Mouse (Mus musculus): ENCODE measurements at regions not wholly inside any gene's neighbourhood (a gene's known extent, or its start where the extent isn't known, plus 50 kb on each side); places are given as distances from the start of the nearest gene placed in this dataset.

DNA sequence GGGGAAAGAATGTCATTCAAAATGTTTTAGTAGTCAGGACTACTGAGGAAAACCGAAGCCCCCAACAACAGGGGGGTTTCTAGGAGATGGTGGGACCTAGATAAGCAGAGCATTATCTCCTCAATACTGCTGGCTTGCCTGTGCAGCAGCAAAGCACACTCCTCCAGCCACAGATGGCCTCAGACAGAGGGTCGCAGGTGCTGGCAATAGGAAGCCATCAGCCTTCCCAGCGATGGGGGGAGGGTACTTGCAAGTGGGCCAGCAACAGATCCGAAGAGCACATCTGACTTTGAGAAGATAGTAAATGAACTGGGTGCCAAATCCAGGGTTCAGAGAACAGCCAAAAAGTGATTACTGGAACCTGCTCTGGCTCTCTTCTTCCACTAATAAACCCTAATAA, 156.0 kb upstream of the Onecut1 start:
- Histone ChIP-seq H3K27ac (ENCODE audit: insufficient read depth, low read length) (no peak overlapping the region), H3K9me3 (replicated peaks; ENCODE audit: control insufficient read depth, insufficient read depth, low read length, poor library complexity, severe bottlenecking) (no peaks in the 10 kb centered on the region), H3K36me3 (ENCODE audit: control insufficient read depth, insufficient read depth, low read length, poor library complexity, severe bottlenecking) (no peaks in the 10 kb centered on the region), H3K9ac (ENCODE audit: low read depth, poor library complexity, severe bottlenecking) (no peak overlapping the region), H3K4me1 (ENCODE audit: control insufficient read depth, insufficient read depth, low read length) (no peaks in the 10 kb centered on the region), H3K4me3 (ENCODE audit: low read depth, low read length) (no peak overlapping the region), H3K27me3 (ENCODE audit: control insufficient read depth, insufficient read depth, low read length, poor library complexity, severe bottlenecking) (no peaks in the 10 kb centered on the region)
- no peak for TF ChIP-seq EP300 (IDR thresholded peaks at IDR 0.05; ENCODE audit: insufficient read depth, low read depth, low read length)
- no peak for TF ChIP-seq POLR2A (IDR thresholded peaks at IDR 0.05; ENCODE audit: insufficient read depth, low read length)
- TF ChIP-seq CTCF (IDR thresholded peaks at IDR 0.05; ENCODE audit: low read depth, low read length) = no peak

DNA sequence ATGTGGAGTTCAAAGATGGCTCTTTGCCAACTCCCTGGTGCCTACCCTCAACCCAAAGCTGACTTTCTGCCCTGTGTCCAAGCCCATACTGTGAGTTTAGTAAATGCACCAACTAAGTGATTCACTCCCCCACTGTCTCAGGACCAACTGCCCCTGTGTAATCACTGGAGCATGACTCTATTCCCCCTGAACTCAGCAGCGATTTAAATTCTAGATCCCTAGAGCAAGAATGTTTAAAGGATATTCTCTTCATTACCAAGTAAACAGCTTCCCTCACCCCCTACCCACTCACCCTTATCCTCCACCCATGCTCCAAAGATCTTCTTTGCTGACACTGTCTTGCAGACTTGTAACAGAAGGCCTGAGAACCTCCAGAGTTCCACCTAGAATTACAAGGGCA, 154.1 kb upstream of the Onecut1 start:
- H3K27ac ChIP-seq (ENCODE audit: insufficient read depth, low read length) = no peak overlapping the region
- no peaks in the 10 kb centered on the region for H3K4me1 ChIP-seq (ENCODE audit: control insufficient read depth, insufficient read depth, low read length)
- H3K4me3 ChIP-seq (ENCODE audit: low read depth, low read length) = no peak overlapping the region
- TF ChIP-seq CTCF (IDR thresholded peaks at IDR 0.05; ENCODE audit: low read depth, low read length) (no peak), POLR2A (IDR thresholded peaks at IDR 0.05; ENCODE audit: insufficient read depth, low read length) (no peak), EP300 (IDR thresholded peaks at IDR 0.05; ENCODE audit: insufficient read depth, low read depth, low read length) (no peak)
- H3K9me3 ChIP-seq (replicated peaks; ENCODE audit: control insufficient read depth, insufficient read depth, low read length, poor library complexity, severe bottlenecking) = no peaks in the 10 kb centered on the region
- no peak overlapping the region for H3K9ac ChIP-seq (ENCODE audit: low read depth, poor library complexity, severe bottlenecking)
- no peaks in the 10 kb centered on the region for H3K27me3 ChIP-seq (ENCODE audit: control insufficient read depth, insufficient read depth, low read length, poor library complexity, severe bottlenecking)
- no peaks in the 10 kb centered on the region for H3K36me3 ChIP-seq (ENCODE audit: control insufficient read depth, insufficient read depth, low read length, poor library complexity, severe bottlenecking)

DNA sequence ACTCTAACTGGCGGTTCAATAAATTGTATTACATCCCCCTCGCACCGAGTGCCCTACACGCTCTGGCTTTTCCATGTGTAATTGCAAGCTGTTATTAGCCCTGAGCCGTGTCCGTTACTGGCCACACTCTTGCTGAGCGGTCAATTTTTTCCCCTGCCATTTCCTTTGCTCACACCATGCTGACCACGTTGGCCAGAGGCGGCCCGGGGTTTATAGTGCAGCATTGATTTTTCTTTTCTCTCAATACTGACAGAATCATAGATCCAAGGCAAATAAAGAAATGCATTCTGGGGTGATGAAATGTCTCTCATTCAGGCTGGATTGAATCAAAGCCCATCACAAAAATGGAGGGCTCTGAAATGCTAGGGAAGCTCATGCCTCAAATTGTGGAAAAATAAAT, 150.0 kb upstream of the Onecut1 start:
- H3K4me1 ChIP-seq (ENCODE audit: control insufficient read depth, insufficient read depth, low read length) = no peaks in the 10 kb centered on the region
- H3K4me3 ChIP-seq (ENCODE audit: low read depth, low read length) = no peak overlapping the region
- no peak overlapping the region for H3K27ac ChIP-seq (ENCODE audit: insufficient read depth, low read length)
- H3K9ac ChIP-seq (ENCODE audit: low read depth, poor library complexity, severe bottlenecking) = no peak overlapping the region
- TF ChIP-seq POLR2A (IDR thresholded peaks at IDR 0.05; ENCODE audit: insufficient read depth, low read length) (no peak), CTCF (IDR thresholded peaks at IDR 0.05; ENCODE audit: low read depth, low read length) (no peak), EP300 (IDR thresholded peaks at IDR 0.05; ENCODE audit: insufficient read depth, low read depth, low read length) (no peak)
- no peaks in the 10 kb centered on the region for H3K27me3 ChIP-seq (ENCODE audit: control insufficient read depth, insufficient read depth, low read length, poor library complexity, severe bottlenecking)
- no peaks in the 10 kb centered on the region for H3K36me3 ChIP-seq (ENCODE audit: control insufficient read depth, insufficient read depth, low read length, poor library complexity, severe bottlenecking)
- no peaks in the 10 kb centered on the region for H3K9me3 ChIP-seq (replicated peaks; ENCODE audit: control insufficient read depth, insufficient read depth, low read length, poor library complexity, severe bottlenecking)

DNA sequence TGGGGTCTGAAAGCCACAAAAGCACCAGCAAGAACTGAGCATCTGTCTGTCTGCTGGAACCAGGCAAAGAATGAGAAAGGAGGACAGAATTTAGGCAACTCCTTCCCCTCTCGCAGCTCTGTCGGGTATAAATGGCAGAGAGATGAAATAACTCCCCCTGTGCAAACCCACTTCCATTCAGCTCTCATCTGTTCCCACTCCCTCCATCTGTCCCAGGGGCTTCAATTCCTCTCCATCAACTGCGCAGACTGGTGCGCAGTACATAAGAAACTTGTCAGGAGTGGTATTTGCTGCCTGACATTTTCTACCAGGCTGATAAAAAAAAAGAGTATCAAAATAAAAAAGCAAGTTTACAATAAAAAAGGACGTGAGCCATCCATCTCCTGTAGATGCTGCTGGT, 129.3 kb upstream of the Onecut1 start:
- H3K27me3 ChIP-seq (ENCODE audit: control insufficient read depth, insufficient read depth, low read length, poor library complexity, severe bottlenecking) = no peaks in the 10 kb centered on the region
- no peaks in the 10 kb centered on the region for H3K4me1 ChIP-seq (ENCODE audit: control insufficient read depth, insufficient read depth, low read length)
- 0 out of 2 replicates have a peak, but pooled peaks cover 3% of the 10 kb centered on the region for H3K9me3 ChIP-seq (replicated peaks; ENCODE audit: control insufficient read depth, insufficient read depth, low read length, poor library complexity, severe bottlenecking)
- H3K27ac ChIP-seq (ENCODE audit: insufficient read depth, low read length) = no peak overlapping the region
- no peak overlapping the region for H3K4me3 ChIP-seq (ENCODE audit: low read depth, low read length)
- no peak overlapping the region for H3K9ac ChIP-seq (ENCODE audit: low read depth, poor library complexity, severe bottlenecking)
- TF ChIP-seq POLR2A (IDR thresholded peaks at IDR 0.05; ENCODE audit: insufficient read depth, low read length) (no peak), CTCF (IDR thresholded peaks at IDR 0.05; ENCODE audit: low read depth, low read length) (no peak), EP300 (IDR thresholded peaks at IDR 0.05; ENCODE audit: insufficient read depth, low read depth, low read length) (no peak)
- H3K36me3 ChIP-seq (ENCODE audit: control insufficient read depth, insufficient read depth, low read length, poor library complexity, severe bottlenecking) = no peaks in the 10 kb centered on the region

DNA sequence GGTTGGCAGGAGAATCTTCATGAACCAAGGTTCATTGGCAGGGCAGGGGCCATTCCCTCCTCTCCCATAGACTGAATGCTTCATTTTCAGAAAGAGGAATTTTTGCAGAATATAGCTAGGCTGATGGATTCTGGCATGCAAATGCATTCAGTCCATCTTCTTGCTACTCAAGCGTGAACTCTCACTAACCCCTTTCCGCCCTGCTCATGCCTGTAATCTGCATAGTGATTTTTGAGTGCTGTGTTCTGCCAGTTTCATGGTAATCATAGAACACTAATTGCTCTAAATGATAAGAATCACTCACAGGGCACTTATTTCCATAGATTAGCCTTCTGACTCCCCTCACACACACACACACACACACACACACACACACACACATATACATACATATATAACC, 119.8 kb upstream of the Onecut1 start:
- TF ChIP-seq EP300 (IDR thresholded peaks at IDR 0.05; ENCODE audit: insufficient read depth, low read depth, low read length) (no peak), POLR2A (IDR thresholded peaks at IDR 0.05; ENCODE audit: insufficient read depth, low read length) (no peak), CTCF (IDR thresholded peaks at IDR 0.05; ENCODE audit: low read depth, low read length) (no peak)
- Histone ChIP-seq H3K27ac (ENCODE audit: insufficient read depth, low read length) (no peak overlapping the region), H3K4me1 (ENCODE audit: control insufficient read depth, insufficient read depth, low read length) (no peaks in the 10 kb centered on the region), H3K36me3 (ENCODE audit: control insufficient read depth, insufficient read depth, low read length, poor library complexity, severe bottlenecking) (no peaks in the 10 kb centered on the region), H3K4me3 (ENCODE audit: low read depth, low read length) (no peak overlapping the region), H3K27me3 (ENCODE audit: control insufficient read depth, insufficient read depth, low read length, poor library complexity, severe bottlenecking) (no peaks in the 10 kb centered on the region), H3K9ac (ENCODE audit: low read depth, poor library complexity, severe bottlenecking) (no peak overlapping the region), H3K9me3 (replicated peaks; ENCODE audit: control insufficient read depth, insufficient read depth, low read length, poor library complexity, severe bottlenecking) (no peaks in the 10 kb centered on the region)

DNA sequence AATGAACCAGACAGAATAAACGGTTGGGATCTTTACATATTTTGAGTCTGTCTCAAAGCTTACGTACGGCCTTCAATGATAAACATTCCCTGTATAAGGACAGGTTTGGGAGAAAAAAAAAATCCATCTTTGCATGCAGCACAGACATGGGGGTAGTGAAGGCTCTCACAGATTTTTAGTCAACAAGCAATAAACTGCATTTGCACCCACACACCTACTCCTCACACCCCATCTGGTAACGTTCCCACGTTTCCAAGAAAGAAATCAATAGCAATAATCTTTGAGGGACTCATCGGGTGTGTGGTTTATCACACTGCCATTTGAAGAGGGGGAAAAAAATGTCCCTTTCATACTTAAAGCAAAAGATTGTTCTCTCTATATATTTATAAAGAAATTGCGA, 113.8 kb upstream of the Onecut1 start:
- no peak for TF ChIP-seq EP300 (IDR thresholded peaks at IDR 0.05; ENCODE audit: insufficient read depth, low read depth, low read length)
- no peak for TF ChIP-seq POLR2A (IDR thresholded peaks at IDR 0.05; ENCODE audit: insufficient read depth, low read length)
- TF ChIP-seq CTCF (IDR thresholded peaks at IDR 0.05; ENCODE audit: low read depth, low read length) = no peak
- Histone ChIP-seq H3K4me1 (ENCODE audit: control insufficient read depth, insufficient read depth, low read length) (no peaks in the 10 kb centered on the region), H3K9me3 (replicated peaks; ENCODE audit: control insufficient read depth, insufficient read depth, low read length, poor library complexity, severe bottlenecking) (no peaks in the 10 kb centered on the region), H3K9ac (ENCODE audit: low read depth, poor library complexity, severe bottlenecking) (no peak overlapping the region), H3K4me3 (ENCODE audit: low read depth, low read length) (no peak overlapping the region), H3K27me3 (ENCODE audit: control insufficient read depth, insufficient read depth, low read length, poor library complexity, severe bottlenecking) (no peaks in the 10 kb centered on the region), H3K36me3 (ENCODE audit: control insufficient read depth, insufficient read depth, low read length, poor library complexity, severe bottlenecking) (no peaks in the 10 kb centered on the region), H3K27ac (ENCODE audit: insufficient read depth, low read length) (no peak overlapping the region)

Data from ES-Bruce4 (cell line).